22 mouse cellular contexts compared by ENCODE assay signal in the genomic region with DNA sequence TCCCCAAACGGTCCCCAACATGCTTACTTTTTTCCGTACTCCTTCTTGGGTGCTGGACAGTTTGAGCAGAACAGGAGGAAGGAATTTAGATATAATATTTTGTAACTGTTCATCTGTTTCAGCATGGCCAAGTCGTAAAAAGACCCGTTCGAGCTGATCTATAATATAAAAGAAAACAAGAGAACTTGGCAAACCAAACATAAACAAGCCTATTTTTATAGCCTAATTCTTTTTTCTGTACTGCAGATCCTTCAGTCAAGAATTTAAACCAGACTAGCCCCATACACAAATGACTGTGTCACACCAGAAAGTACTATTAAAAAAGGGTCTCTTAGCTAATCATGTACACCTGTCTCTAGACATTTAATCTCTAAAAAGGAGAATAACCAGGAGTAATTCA. TPM values are rescaled to one million over a fixed set of nuclear protein-coding genes. Genes with fewer than 3 reads are reported as not detected.
DNase-seq lines count a peak whose midpoint lies in the region; ATAC-seq and TF ChIP-seq lines count a peak whose summit lies in the region.
"Had no signal": no experiment of that assay in that cellular context is flagged by ENCODE, and none has a peak within 500 bp of the region (broad histone marks: within the 10 kb centered on the region; RNA-seq: fewer than 3 reads in every experiment).

No protein-coding gene starts in this region.

- no peak for ATAC-seq in kidney, postnatal 0 days (replicated peaks; ENCODE audit: low FRiP score, low read depth)
- ATAC-seq in lung, embryonic 14.5 days (ENCODE audit: insufficient read depth) = no peak
- ATAC-seq: activated CD4-positive, CD25-positive, alpha-beta regulatory T cell, adult 4 months; CD4-positive, CD25-positive, alpha-beta regulatory T cell, adult 4 months; Patski had no signal

- no peak overlapping the region for H3K9ac ChIP-seq in kidney, postnatal 0 days (ENCODE audit: low read depth, low read length)
- H3K9ac ChIP-seq in lung, embryonic 14.5 days = no peak overlapping the region

- TF ChIP-seq CTCF in gastrocnemius, adult 2 months (IDR thresholded peaks at IDR 0.05) = no peak
- no peak for TF ChIP-seq CTCF in kidney, postnatal 0 days (IDR thresholded peaks at IDR 0.05; ENCODE audit: low read depth)
- TF ChIP-seq CTCF in lung, embryonic 14.5 days (IDR thresholded peaks at IDR 0.05; ENCODE audit: low read depth) = no peak

- intact Hi-C loops in gastrocnemius, adult 2 months (cut with DNase I) = no loop called here

- 48% methylated on average over 5 of the region's 5 CpGs for WGBS in kidney, postnatal 0 days
- 46% methylated on average over 5 of the region's 5 CpGs for WGBS in lung, embryonic 14.5 days

- H3K9me3 ChIP-seq in kidney, postnatal 0 days (replicated peaks; ENCODE audit: low read length) = no peaks in the 10 kb centered on the region
- H3K9me3 ChIP-seq in lung, embryonic 14.5 days (ENCODE audit: low read depth, low read length) = no peaks in the 10 kb centered on the region
- H3K9me3 ChIP-seq: G1E had no signal

- no peak overlapping the region for H3K4me3 ChIP-seq in gastrocnemius, adult 2 months
- no peak overlapping the region for H3K4me3 ChIP-seq in kidney, postnatal 0 days (replicated peaks; ENCODE audit: low read depth, low read length)
- no peak overlapping the region for H3K4me3 ChIP-seq in lung, embryonic 14.5 days (ENCODE audit: low read depth, low read length)

- peak overlapping the region; percentile 40 for H3K27ac ChIP-seq in gastrocnemius, adult 2 months
- H3K27ac ChIP-seq in kidney, postnatal 0 days = no peak overlapping the region
- H3K27ac ChIP-seq in lung, embryonic 14.5 days (ENCODE audit: low read depth) = no peak overlapping the region

- H3K27me3 ChIP-seq in kidney, postnatal 0 days (ENCODE audit: insufficient read depth, low read length) = no peaks in the 10 kb centered on the region
- no peaks in the 10 kb centered on the region for H3K27me3 ChIP-seq in lung, embryonic 14.5 days (ENCODE audit: insufficient read depth, low read length)
- H3K27me3 ChIP-seq: CH12.LX, Patski had no signal

- no peaks in the 10 kb centered on the region for H3K36me3 ChIP-seq in kidney, postnatal 0 days (ENCODE audit: insufficient read depth, low read length)
- 0 out of 2 replicates have a peak, but pooled peaks cover 3% of the 10 kb centered on the region for H3K36me3 ChIP-seq in lung, embryonic 14.5 days (ENCODE audit: insufficient read depth)

- no peak overlapping the region for H3K4me2 ChIP-seq in kidney, postnatal 0 days (ENCODE audit: low read length)
- H3K4me2 ChIP-seq in lung, embryonic 14.5 days = no peak overlapping the region

- no peak for DNase-seq in gastrocnemius, adult 2 months
- DNase-seq in gastrocnemius, adult 18-20 months (ENCODE audit: low spot score) = no peak
- peak; percentile 77 for DNase-seq in kidney, postnatal 0 days (ENCODE audit: low spot score)
- DNase-seq in kidney, adult 8-10 months = no peak
- peak; percentile 63 for DNase-seq in lung, embryonic 14.5 days
- no peak for DNase-seq in lung, postnatal 14 days
- DNase-seq: adrenal gland, adult 2 months; adrenal gland, adult 8-10 months; adrenal gland, postnatal 10 days; adrenal gland, postnatal 14 days; adrenal gland, postnatal 25 days; adrenal gland, postnatal 36 days; B cell, adult 2 months; cerebellum, adult 11 months; cerebellum, adult 11-12 months; cerebellum, adult 18-20 months had no signal

- H3K4me1 ChIP-seq in kidney, postnatal 0 days (replicated peaks; ENCODE audit: insufficient read depth, low read length) = no peaks in the 10 kb centered on the region
- no peaks in the 10 kb centered on the region; the same call in 1 of the 2 replicates for H3K4me1 ChIP-seq in lung, embryonic 14.5 days (ENCODE audit: insufficient read depth)

RNA-seq across cellular contexts. Expression of gene Ecpas, which starts 27.2 kb away (rescaled TPM):
- 100 to 1,000 TPM; 283 to 349 TPM for total RNA-seq in gastrocnemius, adult 2 months (2021)
- 100 to 1,000 TPM; 263 to 302 TPM for total RNA-seq in gastrocnemius, adult 18-20 months (2021)
- polyA plus RNA-seq in kidney, postnatal 0 days (2015; fragmentation: Nextera tagmentation; extraction: Ambion mirVana) = 25.5 and 26.5 TPM in 2 replicates
- 41.1 and 41.5 TPM in 2 replicates for polyA plus RNA-seq in lung, embryonic 14.5 days (2014; fragmentation: Nextera tagmentation; extraction: Ambion mirVana)

RNA-seq across cellular contexts. Expression of gene Zkscan16, which starts 58.1 kb away (rescaled TPM):
- total RNA-seq in gastrocnemius, adult 2 months (2021) = not detected
- not detected for total RNA-seq in gastrocnemius, adult 18-20 months (2021)
- polyA plus RNA-seq in kidney, postnatal 0 days (2015; fragmentation: Nextera tagmentation; extraction: Ambion mirVana) = 0.40 and 0.54 TPM in 2 replicates
- polyA plus RNA-seq in lung, embryonic 14.5 days (2014; fragmentation: Nextera tagmentation; extraction: Ambion mirVana) = 0.46 and 0.70 TPM in 2 replicates
- total RNA-seq: CH12.LX, MEL had no signal
- polyA plus RNA-seq: activated CD4-positive, CD25-positive, alpha-beta regulatory T cell, adult 4 months; adrenal gland, adult 2 months; CD4-positive, CD25-positive, alpha-beta regulatory T cell, adult 4 months; G1E had no signal

Comparison
In these comparisons a context has a peak if more than half of its experiments do, and no peak if none do; other contexts are left out.
1. DNase-seq: peak in kidney, postnatal 0 days (single experiment) and lung, embryonic 14.5 days (single experiment); none in gastrocnemius, adult 2 months (single experiment), gastrocnemius, adult 18-20 months (single experiment), kidney, adult 8-10 months (0 of 2) and lung, postnatal 14 days (single experiment).